Mouse (Mus musculus) MEL (cell line): Measurements from ENCODE around the gene Kmt5c. TPM values are rescaled to one million over a fixed set of nuclear protein-coding genes. Genes with fewer than 3 reads are reported as not detected.

ENCODE experiments used
- DNase-seq: peaks from one replicate; pipeline ENCODE4 v3.0.0; 2011; ENCODE audit warnings: low read depth, low spot score
- H3K27ac ChIP-seq: 2 replicates; pipeline ENCODE4 v1.5.1; 2012; ENCODE audit warnings: low read depth, mild to moderate bottlenecking, control low read depth, low read length, moderate library complexity; ENCODE audit not compliant: control insufficient read depth
- H3K27me3 ChIP-seq, 2 experiments: fragments of 150-350 bp in 1 of 2; sonication (generic) in 1 of 2; 2 replicates each; pipeline ENCODE4 v1.6.1; 2012; ENCODE audit warnings: low read length in 2 of 2, mild to moderate bottlenecking in 2 of 2, improper control_type of control experiment in 1 of 2, moderate library complexity in 1 of 2; ENCODE audit not compliant: insufficient read depth in 2 of 2, control insufficient read depth in 1 of 2
- H3K36me3 ChIP-seq, 2 experiments: 2 replicates each; pipeline ENCODE4 v1.6.1; 2012 to 2014; ENCODE audit warnings: low read length in 2 of 2, improper control_type of control experiment in 1 of 2, inconsistent platforms in 1 of 2, mild to moderate bottlenecking in 1 of 2; ENCODE audit not compliant: insufficient read depth in 2 of 2, control insufficient read depth in 1 of 2
- H3K4me1 ChIP-seq, 2 experiments: fragments of 150-350 bp in 1 of 2; sonication (generic) in 1 of 2; 2 replicates each; pipeline ENCODE4 v1.6.1; 2012; ENCODE audit warnings: low read length in 2 of 2, improper control_type of control experiment in 1 of 2, mild to moderate bottlenecking in 1 of 2; ENCODE audit not compliant: insufficient read depth in 2 of 2, control insufficient read depth in 1 of 2
- H3K4me3 ChIP-seq, 2 experiments: fragments of 150-350 bp in 1 of 2; sonication (generic) in 1 of 2; 2 replicates each; pipeline ENCODE4 v1.5.1; 2012; ENCODE audit warnings: low read depth in 2 of 2, low read length in 2 of 2, mild to moderate bottlenecking in 2 of 2, moderate library complexity in 2 of 2, control low read depth in 1 of 2, improper control_type of control experiment in 1 of 2; ENCODE audit not compliant: control insufficient read depth in 1 of 2, insufficient read depth in 1 of 2
- H3K79me2 ChIP-seq: 2 replicates; pipeline ENCODE4 v1.6.1; 2012; ENCODE audit warnings: mild to moderate bottlenecking, low read length, moderate library complexity; ENCODE audit not compliant: control insufficient read depth, poor library complexity, insufficient read depth
- H3K9ac ChIP-seq: 2 replicates; pipeline ENCODE4 v1.6.1; 2012; ENCODE audit warnings: low read depth, mild to moderate bottlenecking, control low read depth, low read length, moderate library complexity; ENCODE audit not compliant: control insufficient read depth, poor library complexity, severe bottlenecking
- H3K9me3 ChIP-seq: fragments of 150-350 bp; sonication (generic); replicated peaks from 2 replicates; pipeline ENCODE4 v1.6.1; 2012; ENCODE audit warnings: mild to moderate bottlenecking, low read length, improper control_type of control experiment, moderate library complexity; ENCODE audit not compliant: insufficient read depth
- CHD2 ChIP-seq: IDR thresholded peaks from 2 replicates; pipeline ENCODE4 v1.6.1; 2011; ENCODE audit warnings: low read length, improper control_type of control experiment
- CTCF ChIP-seq, 3 experiments: IDR thresholded peaks in 2 of 3; conservative IDR thresholded peaks in 1 of 3; 2 replicates each; pipeline ENCODE4 v1.5.1; 2011 to 2012; ENCODE audit warnings: low read length in 3 of 3, low read depth in 2 of 3, mild to moderate bottlenecking in 2 of 3, improper control_type of control experiment in 1 of 3, inconsistent platforms in 1 of 3, mixed read lengths in 1 of 3, moderate library complexity in 1 of 3; ENCODE audit not compliant: control insufficient read depth in 1 of 3, insufficient read depth in 1 of 3, poor library complexity in 1 of 3, severe bottlenecking in 1 of 3
- EP300 ChIP-seq, 2 experiments: IDR thresholded peaks; 2 replicates each; pipeline ENCODE4 v1.6.1; 2011; ENCODE audit warnings: improper control_type of control experiment in 2 of 2, low read length in 2 of 2, low read depth in 1 of 2, mild to moderate bottlenecking in 1 of 2
- GATA1 ChIP-seq: IDR thresholded peaks from 2 replicates; pipeline ENCODE4 v1.6.1; 2011; ENCODE audit warnings: low read depth, low read length, improper control_type of control experiment
- HCFC1 ChIP-seq: IDR thresholded peaks from 2 replicates; pipeline ENCODE4 v1.6.1; 2012; ENCODE audit warnings: low read depth, mild to moderate bottlenecking, inconsistent platforms, low read length, improper control_type of control experiment, moderate library complexity
- JUND ChIP-seq: IDR thresholded peaks from 2 replicates; pipeline ENCODE4 v1.6.1; 2011; ENCODE audit warnings: low read depth, mild to moderate bottlenecking, improper control_type of control experiment, low read length
- KAT2A ChIP-seq: conservative IDR thresholded peaks from 2 replicates; pipeline ENCODE4 v1.6.1; 2012; ENCODE audit warnings: low read depth, low read length, improper control_type of control experiment, inconsistent platforms
- MXI1 ChIP-seq: IDR thresholded peaks from 2 replicates; pipeline ENCODE4 v1.6.1; 2011; ENCODE audit warnings: mild to moderate bottlenecking, low read depth, low read length, improper control_type of control experiment
- NRF1 ChIP-seq: IDR thresholded peaks from 2 replicates; pipeline ENCODE4 v1.6.1; 2014; ENCODE audit warnings: low read depth, mild to moderate bottlenecking, inconsistent platforms, low read length, improper control_type of control experiment, moderate library complexity; ENCODE audit not compliant: poor library complexity, insufficient read depth, severe bottlenecking
- RAD21 ChIP-seq: IDR thresholded peaks from 2 replicates; pipeline ENCODE4 v1.6.1; 2011; ENCODE audit warnings: mild to moderate bottlenecking, low read depth, low read length, improper control_type of control experiment
- RCOR1 ChIP-seq: IDR thresholded peaks from 2 replicates; pipeline ENCODE4 v1.6.1; 2012; ENCODE audit warnings: low read depth, mild to moderate bottlenecking, inconsistent platforms, low read length, improper control_type of control experiment
- SIN3A ChIP-seq: IDR thresholded peaks from 2 replicates; pipeline ENCODE4 v1.6.1; 2012; ENCODE audit warnings: low read length, improper control_type of control experiment, inconsistent platforms
- TAL1 ChIP-seq: IDR thresholded peaks from 2 replicates; pipeline ENCODE4 v1.6.1; 2012; ENCODE audit warnings: mild to moderate bottlenecking, inconsistent platforms, low read length, moderate library complexity, mixed read lengths
- TBP ChIP-seq: IDR thresholded peaks from 2 replicates; pipeline ENCODE4 v1.8.0; 2011; ENCODE audit warnings: low read depth, low read length, improper control_type of control experiment
- ZC3H11A ChIP-seq: IDR thresholded peaks from 2 replicates; pipeline ENCODE4 v1.6.1; 2012; ENCODE audit warnings: low read depth, mild to moderate bottlenecking, inconsistent platforms, low read length, improper control_type of control experiment
- ZMIZ1 ChIP-seq: IDR thresholded peaks from 2 replicates; pipeline ENCODE4 v1.6.1; 2012; ENCODE audit warnings: low read depth, mild to moderate bottlenecking, inconsistent platforms, low read length, improper control_type of control experiment, moderate library complexity
- ZNF384 ChIP-seq: IDR thresholded peaks from 2 replicates; pipeline ENCODE4 v1.6.1; 2012; ENCODE audit warnings: low read depth, mild to moderate bottlenecking, inconsistent platforms, low read length, improper control_type of control experiment
- polyA plus RNA-seq, 2 experiments: library from polyadenylated mRNA; stranded (reverse) in 1 of 2; unstranded in 1 of 2; fragments of >175 nt in 1 of 2; fragments of >200 nt in 1 of 2; gene quantifications; 2 replicates each; pipeline versions ENCODE4 v1.2.1 to v1.2.4; 2012; ENCODE audit warnings: low replicate concordance in 2 of 2, low read depth in 1 of 2; ENCODE audit not compliant: insufficient read length in 2 of 2, insufficient read depth in 1 of 2, missing spikeins in 1 of 2
- total RNA-seq: library from RNA; depleted of rRNA; stranded (reverse); fragments of 300-350 nt; gene quantifications from 2 replicates; pipeline ENCODE4 v1.2.3, GENCODE M21; 2012

The Kmt5c gene
- total and polyA plus RNA-seq, 3 experiments, result 21.8 to 60.2 TPM; not detected in 1

- TF ChIP-seq EP300 (IDR thresholded peaks at IDR 0.05; ENCODE audit: low read depth in 1 of 2, low read length in 2 of 2), result no peak
- no peak for TF ChIP-seq NRF1
- TF ChIP-seq ZC3H11A, result no peak
- peak; percentile 80 for TF ChIP-seq TBP
- TF ChIP-seq JUND, result no peak
- no peak for TF ChIP-seq ZNF384
- no peak for TF ChIP-seq CTCF (IDR thresholded peaks at IDR 0.05 in 2 of 3, conservative IDR thresholded peaks at IDR 0.05 in 1 of 3; ENCODE audit: control insufficient read depth in 1 of 3, insufficient read depth in 1 of 3, low read depth in 2 of 3, low read length in 3 of 3, poor library complexity in 1 of 3, severe bottlenecking in 1 of 3)
- TF ChIP-seq, all 39 proteins: peak for 9
These were observed 13.1 kb downstream of the Kmt5c start, which contains the start of gene Cox6b2 (continued) for GRCm38 (mm10) chr7:4752821-4753570.

- no peak overlapping the region for H3K4me3 ChIP-seq
- no peak for TF ChIP-seq ZMIZ1
- TF ChIP-seq TBP, result no peak
- no peak for TF ChIP-seq KAT2A
- DNase-seq, result no peak
- no peak overlapping the region for H3K27ac ChIP-seq
- H3K27me3 ChIP-seq, result peaks cover 0 to 2% of the 10 kb centered on the region in 2 experiments; a peak in 3 of 4 replicates
- no peak overlapping the region for H3K9ac ChIP-seq
- no peaks in the 10 kb centered on the region for H3K79me2 ChIP-seq
- H3K36me3 ChIP-seq, result no peaks in the 10 kb centered on the region
- H3K4me1 ChIP-seq, result no peaks in the 10 kb centered on the region
- H3K9me3 ChIP-seq, result no peaks in the 10 kb centered on the region
These were observed 19.8 kb downstream of the Kmt5c start for GRCm38 (mm10) chr7:4759670-4760069.

- Histone ChIP-seq H3K9ac (no peak overlapping the region), H3K27ac (no peak overlapping the region), H3K9me3 (no peaks in the 10 kb centered on the region), H3K4me3 (no peak overlapping the region), H3K36me3 (no peaks in the 10 kb centered on the region)
- DNase-seq, result no peak
- no peak for TF ChIP-seq ZNF384
- TF ChIP-seq, all 39 proteins: peak for 0
- Histone ChIP-seq H3K27me3 (peaks cover 3 to 6% of the 10 kb centered on the region in 2 experiments), H3K4me1 (no peaks in the 10 kb centered on the region), H3K79me2 (no peaks in the 10 kb centered on the region)
These were observed 25.2 kb downstream of the Kmt5c start for GRCm38 (mm10) chr7:4764946-4765710.

GRCm38 (mm10) chr7:4771202-4771601 is 31.3 kb downstream of the Kmt5c start, which contains the start of gene Fam71e2:
Fam71e2 (minus strand) TSS chr7:4771302.
- DNase-seq, result no peak
- no peak within 1 kb of the TSS for H3K27ac ChIP-seq
- H3K36me3 ChIP-seq, result no peaks in the 10 kb centered on the region
- H3K9me3 ChIP-seq, result no peaks in the 10 kb centered on the region
- TF ChIP-seq GATA1, result no peak
- no peak for TF ChIP-seq TAL1
- TF ChIP-seq HCFC1, result no peak
- no peak for TF ChIP-seq RCOR1
- no peak for TF ChIP-seq KAT2A
- no peak for TF ChIP-seq CHD2
- no peak for TF ChIP-seq ZC3H11A
- TF ChIP-seq RAD21, result no peak
- TF ChIP-seq SIN3A, result no peak
- TF ChIP-seq MXI1, result no peak
- H3K9ac ChIP-seq, result no peak within 1 kb of the TSS
- H3K4me3 ChIP-seq, result no peak within 1 kb of the TSS
- H3K27me3 ChIP-seq, result peaks cover 2 to 10% of the 10 kb centered on the region in 2 experiments; a peak in 3 of 4 replicates
- H3K4me1 ChIP-seq, result no peaks in the 10 kb centered on the region
- no peaks in the 10 kb centered on the region for H3K79me2 ChIP-seq
